Mouse (Mus musculus): ENCODE measurements at regions not wholly inside any gene's neighbourhood (a gene's known extent, or its start where the extent isn't known, plus 50 kb on each side); places are given as distances from the start of the nearest gene placed in this dataset.

- Histone ChIP-seq H3K27ac (ENCODE audit: low read depth, low read length) (no peak overlapping the region), H3K4me2 (ENCODE audit: low read depth, low read length) (no peak overlapping the region), H3K4me3 (ENCODE audit: low read depth, low read length) (no peak overlapping the region), H3K27me3 (ENCODE audit: control insufficient read depth, insufficient read depth, low read length) (no peaks in the 10 kb centered on the region), H3K9me3 (ENCODE audit: control insufficient read depth, low read length) (no peaks in the 10 kb centered on the region), H3K36me3 (ENCODE audit: control insufficient read depth, insufficient read depth, low read length) (no peaks in the 10 kb centered on the region), H3K9ac (replicated peaks; ENCODE audit: low read depth, low read length) (no peak overlapping the region), H3K4me1 (ENCODE audit: control insufficient read depth, insufficient read depth, low read length) (no peaks in the 10 kb centered on the region)
- 47% methylated on average over 4 of the region's 4 CpGs for WGBS
- ATAC-seq (ENCODE audit: low read depth): no peak
These were observed 283.5 kb downstream of the Naf1 start for GRCm38 (mm10) chr8:67143479-67143878.

DNA sequence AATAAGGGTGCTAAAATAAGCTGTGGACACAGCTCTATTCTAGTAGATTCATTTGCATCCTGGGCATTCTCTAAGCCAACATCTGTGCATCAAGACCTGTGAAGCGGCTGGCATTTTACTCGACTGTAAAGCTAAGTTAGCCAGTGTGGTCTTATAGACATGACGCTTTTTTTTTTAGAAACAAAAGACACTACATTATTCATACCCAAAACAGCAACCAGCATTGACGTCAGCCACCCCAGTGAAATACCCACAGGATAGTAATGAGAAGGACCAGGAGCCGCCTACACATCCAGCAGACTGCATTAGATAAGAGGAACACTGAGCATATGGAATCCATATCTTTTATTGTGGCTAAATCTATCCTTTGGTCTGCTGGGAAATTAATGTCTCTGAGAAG is 321.7 kb downstream of the Naf1 start:
- Histone ChIP-seq H3K4me2 (ENCODE audit: low read depth, low read length) (no peak overlapping the region), H3K9me3 (ENCODE audit: control insufficient read depth, low read length) (no peaks in the 10 kb centered on the region), H3K36me3 (ENCODE audit: control insufficient read depth, insufficient read depth, low read length) (no peaks in the 10 kb centered on the region), H3K27ac (ENCODE audit: low read depth, low read length) (no peak overlapping the region), H3K4me1 (ENCODE audit: control insufficient read depth, insufficient read depth, low read length) (no peaks in the 10 kb centered on the region), H3K27me3 (ENCODE audit: control insufficient read depth, insufficient read depth, low read length) (no peaks in the 10 kb centered on the region), H3K9ac (replicated peaks; ENCODE audit: low read depth, low read length) (no peak overlapping the region), H3K4me3 (ENCODE audit: low read depth, low read length) (no peak overlapping the region)
- WGBS: 86% methylated on average over 5 of the region's 5 CpGs
- no peak for ATAC-seq (ENCODE audit: low read depth)

GRCm38 (mm10) chr8:67199213-67199612 is 324.4 kb upstream of the Nat3 start:
- H3K9me3 ChIP-seq (ENCODE audit: control insufficient read depth, low read length): no peaks in the 10 kb centered on the region
- H3K4me1 ChIP-seq (ENCODE audit: control insufficient read depth, insufficient read depth, low read length): no peaks in the 10 kb centered on the region
- no peaks in the 10 kb centered on the region for H3K27me3 ChIP-seq (ENCODE audit: control insufficient read depth, insufficient read depth, low read length)
- H3K4me3 ChIP-seq (ENCODE audit: low read depth, low read length): no peak overlapping the region
- H3K27ac ChIP-seq (ENCODE audit: low read depth, low read length): no peak overlapping the region
- no peaks in the 10 kb centered on the region for H3K36me3 ChIP-seq (ENCODE audit: control insufficient read depth, insufficient read depth, low read length)
- no peak overlapping the region for H3K9ac ChIP-seq (replicated peaks; ENCODE audit: low read depth, low read length)
- ATAC-seq (ENCODE audit: low read depth): no peak
- H3K4me2 ChIP-seq (ENCODE audit: low read depth, low read length): no peak overlapping the region

DNA sequence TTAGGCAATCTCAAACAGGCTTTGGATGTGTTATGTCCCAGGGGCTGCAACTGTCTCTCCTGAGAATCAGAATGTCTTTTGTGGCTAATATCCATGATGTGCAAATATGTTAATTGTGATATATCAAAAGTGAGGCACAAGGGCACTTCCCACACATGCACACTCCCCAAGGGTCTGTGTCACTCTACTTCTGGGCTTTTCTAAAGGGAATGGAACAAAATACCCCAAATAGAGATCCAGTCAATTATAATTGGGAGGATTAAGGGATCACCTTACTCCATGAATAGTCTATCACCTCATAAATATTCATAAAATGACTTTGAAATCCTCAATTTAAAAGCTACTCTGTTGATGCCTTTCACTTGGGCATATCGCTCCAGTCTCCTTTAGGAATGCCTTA is 317.6 kb upstream of the Nat3 start:
- no peak for ATAC-seq (ENCODE audit: low read depth)
- WGBS: 71% methylated on average over 1 of the region's 1 CpGs
- Histone ChIP-seq H3K4me1 (ENCODE audit: control insufficient read depth, insufficient read depth, low read length) (no peaks in the 10 kb centered on the region), H3K4me3 (ENCODE audit: low read depth, low read length) (no peak overlapping the region), H3K27ac (ENCODE audit: low read depth, low read length) (no peak overlapping the region), H3K36me3 (ENCODE audit: control insufficient read depth, insufficient read depth, low read length) (no peaks in the 10 kb centered on the region), H3K9me3 (ENCODE audit: control insufficient read depth, low read length) (no peaks in the 10 kb centered on the region), H3K4me2 (ENCODE audit: low read depth, low read length) (no peak overlapping the region), H3K9ac (replicated peaks; ENCODE audit: low read depth, low read length) (no peak overlapping the region), H3K27me3 (ENCODE audit: control insufficient read depth, insufficient read depth, low read length) (no peaks in the 10 kb centered on the region)

- no peaks in the 10 kb centered on the region for H3K9me3 ChIP-seq (ENCODE audit: control insufficient read depth, low read length)
- H3K27me3 ChIP-seq (ENCODE audit: control insufficient read depth, insufficient read depth, low read length): no peaks in the 10 kb centered on the region
- H3K4me2 ChIP-seq (ENCODE audit: low read depth, low read length): no peak overlapping the region
- WGBS: 84% methylated on average over 7 of the region's 7 CpGs
- no peaks in the 10 kb centered on the region for H3K4me1 ChIP-seq (ENCODE audit: control insufficient read depth, insufficient read depth, low read length)
- no peak overlapping the region for H3K9ac ChIP-seq (replicated peaks; ENCODE audit: low read depth, low read length)
- H3K36me3 ChIP-seq (ENCODE audit: control insufficient read depth, insufficient read depth, low read length): no peaks in the 10 kb centered on the region
- H3K4me3 ChIP-seq (ENCODE audit: low read depth, low read length): no peak overlapping the region
- H3K27ac ChIP-seq (ENCODE audit: low read depth, low read length): no peak overlapping the region
- no peak for ATAC-seq (ENCODE audit: low read depth)
These were observed 291.5 kb upstream of the Nat3 start for GRCm38 (mm10) chr8:67231921-67232701.

DNA sequence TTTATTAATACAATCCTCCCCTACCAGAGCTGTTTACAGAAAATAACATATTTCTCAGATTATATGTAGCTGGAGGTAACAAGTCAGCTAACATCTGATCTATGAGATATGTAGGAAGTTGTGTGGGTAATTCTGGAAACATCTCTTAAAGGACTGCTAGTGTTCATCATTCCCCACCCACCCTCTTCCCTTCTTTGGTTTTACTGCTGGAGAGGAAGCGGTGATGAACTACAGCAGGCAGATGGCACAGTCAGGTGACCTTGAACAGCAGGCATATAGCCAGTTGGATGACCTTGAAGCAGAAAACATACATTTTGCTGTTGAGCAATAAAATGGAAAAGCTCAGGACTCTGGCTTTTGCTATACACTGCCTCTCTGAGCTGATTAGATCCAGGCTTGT is 284.7 kb upstream of the Nat3 start:
- H3K4me3 ChIP-seq (ENCODE audit: low read depth, low read length): no peak overlapping the region
- H3K9me3 ChIP-seq (ENCODE audit: control insufficient read depth, low read length): no peaks in the 10 kb centered on the region
- no peak overlapping the region for H3K27ac ChIP-seq (ENCODE audit: low read depth, low read length)
- H3K4me1 ChIP-seq (ENCODE audit: control insufficient read depth, insufficient read depth, low read length): no peaks in the 10 kb centered on the region
- no peak; the same call in 1 of the 2 replicates for ATAC-seq (ENCODE audit: low read depth)
- H3K36me3 ChIP-seq (ENCODE audit: control insufficient read depth, insufficient read depth, low read length): no peaks in the 10 kb centered on the region
- H3K27me3 ChIP-seq (ENCODE audit: control insufficient read depth, insufficient read depth, low read length): no peaks in the 10 kb centered on the region
- 70% methylated on average over 1 of the region's 1 CpGs for WGBS
- no peak overlapping the region for H3K9ac ChIP-seq (replicated peaks; ENCODE audit: low read depth, low read length)
- H3K4me2 ChIP-seq (ENCODE audit: low read depth, low read length): no peak overlapping the region

- ATAC-seq (ENCODE audit: low read depth): no peak
- Histone ChIP-seq H3K27ac (ENCODE audit: low read depth, low read length) (no peak overlapping the region), H3K4me3 (ENCODE audit: low read depth, low read length) (no peak overlapping the region), H3K27me3 (ENCODE audit: control insufficient read depth, insufficient read depth, low read length) (no peaks in the 10 kb centered on the region), H3K9me3 (ENCODE audit: control insufficient read depth, low read length) (no peaks in the 10 kb centered on the region), H3K4me1 (ENCODE audit: control insufficient read depth, insufficient read depth, low read length) (no peaks in the 10 kb centered on the region), H3K36me3 (ENCODE audit: control insufficient read depth, insufficient read depth, low read length) (no peaks in the 10 kb centered on the region), H3K9ac (replicated peaks; ENCODE audit: low read depth, low read length) (no peak overlapping the region), H3K4me2 (ENCODE audit: low read depth, low read length) (no peak overlapping the region)
- WGBS: 76% methylated on average over 6 of the region's 6 CpGs
These were observed 244.9 kb upstream of the Nat3 start for GRCm38 (mm10) chr8:67278759-67279158.

- no peak for ATAC-seq (ENCODE audit: low read depth)
- no peak overlapping the region for H3K4me2 ChIP-seq (ENCODE audit: low read depth, low read length)
- no peak overlapping the region for H3K4me3 ChIP-seq (ENCODE audit: low read depth, low read length)
- no peaks in the 10 kb centered on the region for H3K27me3 ChIP-seq (ENCODE audit: control insufficient read depth, insufficient read depth, low read length)
- no peaks in the 10 kb centered on the region for H3K36me3 ChIP-seq (ENCODE audit: control insufficient read depth, insufficient read depth, low read length)
- H3K9ac ChIP-seq (replicated peaks; ENCODE audit: low read depth, low read length): no peak overlapping the region
- no peaks in the 10 kb centered on the region for H3K9me3 ChIP-seq (ENCODE audit: control insufficient read depth, low read length)
- H3K4me1 ChIP-seq (ENCODE audit: control insufficient read depth, insufficient read depth, low read length): no peaks in the 10 kb centered on the region
- H3K27ac ChIP-seq (ENCODE audit: low read depth, low read length): no peak overlapping the region
These were observed 244.2 kb upstream of the Nat3 start for GRCm38 (mm10) chr8:67279449-67279848.

DNA sequence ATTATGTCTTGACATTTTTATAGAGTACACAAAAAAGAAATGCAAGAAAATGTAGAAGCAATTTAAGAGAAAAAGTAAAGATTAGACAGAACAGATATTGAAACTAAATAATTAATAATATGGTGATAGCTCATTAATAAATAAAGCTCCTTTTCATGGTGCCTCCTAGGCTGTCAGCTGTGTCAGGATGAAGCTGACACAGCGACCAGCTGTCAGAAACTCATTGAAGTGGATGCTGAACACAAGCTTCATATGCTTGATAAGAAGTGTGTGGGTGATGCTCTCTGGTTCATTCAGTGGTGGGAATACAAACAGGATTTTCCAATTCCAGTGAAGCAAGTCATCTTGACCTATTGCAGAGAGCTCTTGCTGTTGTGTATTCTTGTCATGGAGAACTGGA is 213.2 kb upstream of the Nat3 start:
- H3K4me2 ChIP-seq (ENCODE audit: low read depth, low read length): no peak overlapping the region
- no peaks in the 10 kb centered on the region for H3K36me3 ChIP-seq (ENCODE audit: control insufficient read depth, insufficient read depth, low read length)
- H3K9ac ChIP-seq (replicated peaks; ENCODE audit: low read depth, low read length): no peak overlapping the region
- 0 out of 2 replicates have a peak, but pooled peaks have one; percentile 58 for ATAC-seq (ENCODE audit: low read depth)
- 66% methylated on average over 1 of the region's 1 CpGs for WGBS
- H3K4me1 ChIP-seq (ENCODE audit: control insufficient read depth, insufficient read depth, low read length): no peaks in the 10 kb centered on the region
- no peaks in the 10 kb centered on the region for H3K27me3 ChIP-seq (ENCODE audit: control insufficient read depth, insufficient read depth, low read length)
- H3K9me3 ChIP-seq (ENCODE audit: control insufficient read depth, low read length): no peaks in the 10 kb centered on the region
- H3K27ac ChIP-seq (ENCODE audit: low read depth, low read length): no peak overlapping the region
- H3K4me3 ChIP-seq (ENCODE audit: low read depth, low read length): no peak overlapping the region

Measured in neural tube, embryonic 14.5 days (tissue).